Mouse (Mus musculus): ENCODE results near the gene Plppr2. TPM values are rescaled to one million over a fixed set of nuclear protein-coding genes. Genes with fewer than 3 reads are reported as not detected.

Plppr2 gene
- total RNA-seq (2021): 100 to 1,000 TPM; 350 to 352 TPM
- long read RNA-seq, experiment 1, transcript Plppr2-201 (10 exons, 2,626 nt): major isoform, 77 of 242 reads
- long read RNA-seq, experiment 1, partial matches to known transcripts: 78 of 242 reads
- long read RNA-seq, experiment 1, other reads (novel, unspliced or antisense): 87 of 242 reads
- long read RNA-seq, experiment 2, transcript Plppr2-201 (10 exons, 2,626 nt): major isoform, 108 of 270 reads
- long read RNA-seq, experiment 2, partial matches to known transcripts: 155 of 270 reads
- long read RNA-seq, experiment 2, other reads (novel, unspliced or antisense): 6 of 270 reads

DNA sequence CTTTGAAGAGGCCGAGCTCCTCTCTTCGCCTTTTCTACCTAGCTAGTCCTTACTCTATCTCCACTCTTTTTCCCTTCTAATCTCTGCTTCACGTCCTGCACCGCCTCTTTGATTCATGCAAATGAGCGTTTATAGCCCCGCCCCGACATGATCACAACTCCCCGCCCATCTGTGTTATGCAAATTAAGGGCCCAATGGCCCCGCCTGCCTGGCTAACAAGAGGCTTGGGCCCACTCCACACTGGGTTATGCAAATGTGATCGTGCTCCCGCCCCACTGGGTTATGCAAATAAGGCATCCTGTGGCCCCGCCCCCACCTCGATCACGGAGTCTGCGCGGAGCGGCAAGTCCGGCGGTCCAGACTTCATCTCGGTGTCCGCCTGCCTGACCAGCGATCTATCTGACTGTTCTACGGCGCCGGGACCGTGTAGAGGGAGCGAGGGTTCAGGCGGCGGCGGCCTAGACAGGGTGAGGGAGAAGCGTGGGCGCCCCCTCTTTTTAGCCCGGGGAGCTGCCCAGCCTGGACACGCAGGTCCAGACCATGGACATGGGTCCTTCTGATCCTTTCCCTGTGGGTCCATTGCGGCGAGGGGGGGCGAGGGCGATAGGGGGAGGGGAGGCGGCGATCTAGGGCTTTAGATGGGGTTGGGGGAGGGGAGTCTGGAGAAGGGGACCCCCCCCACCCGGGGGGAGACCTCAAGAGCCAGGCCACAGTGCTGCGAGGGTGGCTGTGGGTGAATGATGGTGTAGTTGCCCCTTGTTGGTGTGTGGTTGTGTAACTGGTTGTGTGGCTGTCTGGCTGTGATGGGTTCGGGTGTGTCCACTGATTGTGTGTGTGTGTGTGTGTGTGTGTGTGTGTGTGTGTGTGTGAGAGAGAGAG, at the start of gene Plppr2:
TSS of gene Plppr2 (plus strand) at position 342 of the 879 bp plus-strand sequence.
- peak; percentile 96 to 99 for DNase-seq (ENCODE audit: low spot score in 2 of 2)

DNA sequence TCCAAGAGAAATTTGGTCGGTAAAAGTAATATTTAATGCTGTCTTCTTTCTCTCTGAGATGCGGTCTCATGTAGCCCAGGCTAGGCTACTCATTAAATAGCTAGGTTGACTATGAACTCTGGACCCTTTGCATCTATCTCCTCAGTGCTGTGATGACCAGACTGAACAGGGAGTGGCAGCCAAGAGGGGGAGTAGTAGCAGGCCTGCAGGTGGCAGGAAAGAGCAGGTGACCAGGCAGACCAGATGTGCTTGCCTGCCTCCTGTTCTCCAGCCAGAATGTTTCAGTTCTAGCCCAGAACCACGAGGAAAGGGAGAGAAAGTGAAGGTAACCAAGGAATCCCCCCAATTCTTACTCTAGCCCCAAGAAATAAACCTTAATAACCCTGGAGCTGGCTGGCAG, 47.6 kb upstream of the Plppr2 start:
- no peak for DNase-seq (ENCODE audit: low spot score in 2 of 2)

- DNase-seq (ENCODE audit: low spot score in 2 of 2): peak; percentile 66 to 88
Measured at GRCm38 (mm10) chr9:21901223-21901820, 35.5 kb upstream of the Plppr2 start.

GRCm38 (mm10) chr9:21904031-21904430, 32.8 kb upstream of the Plppr2 start:
- DNase-seq (ENCODE audit: low spot score in 2 of 2): no peak

GRCm38 (mm10) chr9:21908216-21908615, 28.6 kb upstream of the Plppr2 start:
- DNase-seq (ENCODE audit: low spot score in 2 of 2): no peak

DNA sequence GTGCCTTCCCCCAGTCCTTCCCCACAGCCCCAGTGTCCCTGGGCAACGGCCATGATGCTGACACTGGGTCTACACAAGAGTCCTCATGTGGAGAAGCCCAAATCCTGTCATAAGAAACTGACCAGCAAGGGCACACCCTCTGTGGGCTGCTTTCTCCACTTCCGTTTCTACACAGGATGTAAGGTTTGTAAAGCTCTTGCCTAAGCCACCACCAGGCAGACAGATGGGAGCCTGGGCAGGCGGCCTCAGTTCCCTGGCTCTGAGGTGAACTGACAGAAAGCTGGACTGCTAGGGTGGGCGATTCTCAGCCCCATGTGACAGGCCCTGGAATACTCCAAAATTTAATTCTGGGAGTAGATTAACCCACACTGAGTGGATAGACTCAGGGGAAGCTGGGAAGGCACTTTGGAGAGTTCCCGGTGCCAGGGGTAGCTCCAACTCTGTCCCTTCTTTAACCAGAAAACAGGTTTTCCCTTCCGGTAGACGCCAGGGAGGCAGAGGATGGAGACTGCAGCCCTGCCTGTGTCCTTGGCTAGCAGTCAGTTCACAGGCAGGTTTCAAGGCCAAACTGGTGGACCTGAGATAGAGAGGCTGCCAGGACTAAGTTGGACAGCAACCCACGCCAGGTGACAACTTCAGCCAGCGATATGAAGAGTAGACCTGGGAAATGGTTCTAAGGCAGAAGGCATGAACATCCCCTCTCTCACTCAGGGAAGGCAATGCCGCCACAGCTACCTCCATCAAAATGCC, 27.2 kb upstream of the Plppr2 start:
- DNase-seq (ENCODE audit: low spot score in 2 of 2): no peak

- peak in 1 of 2 experiments; percentile 37 for DNase-seq (ENCODE audit: low spot score in 2 of 2)
Measured at GRCm38 (mm10) chr9:21916851-21917492, 19.9 kb upstream of the Plppr2 start.

DNA sequence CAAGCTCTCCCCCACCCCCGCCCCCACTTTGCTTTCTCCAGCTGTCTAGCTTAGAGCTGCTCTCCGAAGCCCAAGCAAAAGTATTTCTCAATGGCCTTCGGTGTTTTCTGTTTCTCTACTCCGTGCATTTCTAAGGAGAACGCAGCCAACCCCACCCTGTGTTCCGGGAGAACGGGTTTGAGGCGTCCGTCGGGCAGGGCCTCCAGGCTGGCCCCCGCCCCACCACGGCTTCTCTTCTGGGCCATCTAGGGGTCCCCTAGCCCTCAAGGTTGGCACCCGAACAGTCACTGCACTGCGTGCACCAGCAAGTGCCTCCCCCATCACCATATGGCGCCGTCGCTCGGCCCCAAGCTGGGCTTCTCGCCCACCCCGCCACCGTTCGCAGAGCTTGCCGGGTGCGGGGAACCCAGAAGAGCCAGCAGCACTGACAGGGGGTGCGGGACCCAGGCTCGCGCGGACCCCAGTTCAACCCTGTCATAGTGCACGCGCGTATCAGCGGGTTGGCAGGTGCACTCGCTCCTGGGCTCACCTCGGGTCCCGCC, 19.3 kb upstream of the Plppr2 start:
- peak; percentile 85 to 87 for DNase-seq (ENCODE audit: low spot score in 2 of 2)

- peak; percentile 84 to 90 for DNase-seq (ENCODE audit: low spot score in 2 of 2)
Measured at GRCm38 (mm10) chr9:21918035-21918592, 18.7 kb upstream of the Plppr2 start, which contains the start of gene Rab3d. Gene Rab3d, minus strand, starts transcription at chr9:21918192.

DNA sequence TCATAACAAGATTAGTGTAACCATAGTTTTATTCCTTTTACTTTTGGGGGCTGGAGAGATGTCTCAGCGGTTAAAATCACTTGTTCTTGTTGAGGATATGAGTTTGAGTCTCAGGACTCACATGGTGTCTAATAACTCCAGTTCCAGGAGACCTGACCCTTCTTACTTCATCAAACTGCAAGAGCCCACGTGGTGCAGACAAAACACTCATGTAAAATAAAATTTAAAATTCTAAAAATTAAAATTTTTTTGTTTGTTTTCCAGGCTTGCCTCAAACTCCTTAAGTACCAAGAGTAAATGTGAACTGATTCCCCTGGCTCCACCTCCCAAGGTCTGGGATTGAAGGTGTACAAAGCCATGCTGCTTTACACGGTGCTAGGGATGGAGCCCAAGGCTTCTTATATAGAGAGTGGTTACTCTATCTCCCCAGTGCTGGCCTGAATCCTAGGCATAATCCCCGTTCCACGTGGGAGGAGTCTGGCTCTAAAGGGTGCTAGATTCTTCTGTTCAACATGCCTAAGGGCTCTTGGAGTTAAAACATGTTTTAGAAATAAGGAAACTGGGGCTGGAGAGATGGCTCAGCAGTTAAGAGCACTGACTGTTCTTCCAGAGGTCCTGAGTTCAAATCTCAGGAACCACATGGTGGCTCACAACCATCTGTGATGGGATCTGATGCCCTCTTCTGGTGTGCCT, 18.0 kb upstream of the Plppr2 start:
- no peak for DNase-seq (ENCODE audit: low spot score in 2 of 2)

DNA sequence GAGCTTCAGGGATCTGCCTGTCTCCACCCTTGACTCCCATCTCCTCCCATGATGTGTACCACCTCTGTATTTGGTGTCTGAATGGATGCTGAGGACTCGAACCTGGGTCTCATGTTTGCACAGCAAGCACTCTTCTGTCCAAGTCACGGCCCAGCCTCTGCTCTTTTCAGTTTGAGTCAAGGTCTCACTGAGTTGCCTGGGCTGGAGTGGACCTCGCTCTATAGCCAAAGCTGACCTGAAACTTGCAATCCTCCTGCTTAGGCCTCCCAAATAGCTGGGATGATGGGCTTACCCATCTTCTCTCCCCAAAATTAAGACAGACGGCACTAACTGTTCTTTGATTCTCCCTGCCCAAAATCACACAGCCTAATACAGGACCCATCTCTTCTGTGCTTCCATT, 13.8 kb upstream of the Plppr2 start:
- no peak for DNase-seq (ENCODE audit: low spot score in 2 of 2)

- no peak for DNase-seq (ENCODE audit: low spot score in 2 of 2)
Measured at GRCm38 (mm10) chr9:21923490-21924098, 13.2 kb upstream of the Plppr2 start.

GRCm38 (mm10) chr9:21924099-21924493, 12.7 kb upstream of the Plppr2 start:
- no peak for DNase-seq (ENCODE audit: low spot score in 2 of 2)

DNA sequence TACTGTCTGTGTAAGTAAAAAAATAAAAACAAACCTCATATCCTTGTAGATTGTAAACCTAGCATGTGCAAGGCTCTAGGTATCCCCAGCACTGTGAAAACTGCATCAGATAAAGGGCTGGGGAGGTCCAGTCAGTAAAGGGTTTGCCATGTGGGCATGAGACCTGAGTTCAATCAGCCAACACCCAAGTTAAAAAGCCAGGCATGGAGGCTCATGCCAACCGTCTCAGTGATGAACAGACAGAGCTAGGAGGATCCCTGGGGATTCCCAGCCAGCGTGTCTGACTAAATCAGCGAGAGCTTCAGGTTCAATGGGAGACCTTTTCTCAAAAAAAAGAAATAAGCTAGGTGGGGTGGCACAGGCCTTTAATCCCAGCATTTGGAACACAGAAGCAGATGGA, 11.8 kb upstream of the Plppr2 start:
- no peak for DNase-seq (ENCODE audit: low spot score in 2 of 2)

GRCm38 (mm10) chr9:21925506-21925905, 11.3 kb upstream of the Plppr2 start:
- DNase-seq (ENCODE audit: low spot score in 2 of 2): no peak

DNA sequence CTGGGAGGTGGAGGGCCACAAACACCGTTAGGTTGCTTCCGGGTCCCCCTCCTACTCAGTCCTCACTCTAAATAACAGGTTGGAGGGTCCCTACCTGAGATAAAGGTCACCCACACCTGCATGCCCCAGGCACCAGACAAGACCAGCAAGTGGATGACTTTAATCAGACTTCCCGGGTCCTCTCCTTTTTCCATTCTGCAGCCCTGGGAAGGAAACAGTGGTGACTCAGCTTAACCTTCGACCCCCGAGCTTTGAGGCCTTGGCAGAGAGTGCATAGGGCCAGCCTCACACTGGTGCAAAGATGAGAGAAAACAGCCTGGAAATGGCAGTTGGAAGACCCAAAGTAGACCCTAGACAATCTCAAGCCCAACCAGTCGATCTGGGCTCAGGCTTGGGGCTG, 10.7 kb upstream of the Plppr2 start:
- DNase-seq (ENCODE audit: low spot score in 2 of 2): no peak

- no peak for DNase-seq (ENCODE audit: low spot score in 2 of 2)
Measured at GRCm38 (mm10) chr9:21926784-21927183, 10.0 kb upstream of the Plppr2 start.

- DNase-seq (ENCODE audit: low spot score in 2 of 2): peak; percentile 88 to 95
Measured at GRCm38 (mm10) chr9:21927208-21927753, 9.6 kb upstream of the Plppr2 start, which contains the start of the genes Ccdc159 and Tmem205. Gene Ccdc159, plus strand, starts transcription at chr9:21927471. Gene Tmem205, minus strand, starts transcription at chr9:21927556.

All from layer of hippocampus, postnatal 14 days (tissue).